Mouse (Mus musculus) neural tube, embryonic 14.5 days (tissue): Measurements from ENCODE around the gene Ranbp9. TPM values are rescaled to one million over a fixed set of nuclear protein-coding genes. Genes with fewer than 3 reads are reported as not detected.

Experiments used
- ATAC-seq: fragments of 200-750 bp; cut with Nextera tagmentation; 2 replicates; pipeline ENCODE4 v1.8.0; 2017; ENCODE audit warnings: low read depth, mild to moderate bottlenecking, moderate TSS enrichment, moderate library complexity
- H3K27ac ChIP-seq: fragments of 300-500 bp; sonication (generic); 2 replicates; pipeline ENCODE4 v1.5.1; 2014; ENCODE audit warnings: low read depth, mild to moderate bottlenecking, control low read depth, low read length, moderate library complexity, mixed read lengths
- H3K27me3 ChIP-seq: fragments of 300-500 bp; sonication (generic); 2 replicates; pipeline ENCODE4 v1.6.1; 2014; ENCODE audit warnings: low read length; ENCODE audit not compliant: control insufficient read depth, insufficient read depth
- H3K36me3 ChIP-seq: fragments of 300-500 bp; sonication (generic); 2 replicates; pipeline ENCODE4 v1.6.1; 2014; ENCODE audit warnings: low read length, mixed read lengths; ENCODE audit not compliant: control insufficient read depth, insufficient read depth
- H3K4me1 ChIP-seq: fragments of 300-500 bp; sonication (generic); 2 replicates; pipeline ENCODE4 v1.6.1; 2014; ENCODE audit warnings: low read length; ENCODE audit not compliant: control insufficient read depth, insufficient read depth
- H3K4me2 ChIP-seq: fragments of 300-500 bp; sonication (generic); 2 replicates; pipeline ENCODE4 v1.6.1; 2014; ENCODE audit warnings: mild to moderate bottlenecking, low read depth, low read length, control low read depth
- H3K4me3 ChIP-seq: fragments of 300-500 bp; sonication (generic); 2 replicates; pipeline ENCODE4 v1.5.1; 2014; ENCODE audit warnings: low read depth, low read length, control low read depth, mixed read lengths
- H3K9ac ChIP-seq: fragments of 300-500 bp; sonication (generic); replicated peaks from 2 replicates; pipeline ENCODE4 v1.6.1; 2014; ENCODE audit warnings: low read depth, mild to moderate bottlenecking, control low read depth, low read length, mixed read lengths
- H3K9me3 ChIP-seq: fragments of 300-500 bp; sonication (generic); 2 replicates; pipeline ENCODE4 v1.6.1; 2016; ENCODE audit warnings: low read length; ENCODE audit not compliant: control insufficient read depth
- WGBS: fragments of 180-500 bp; shearing (Covaris S2); extraction: QIAGEN DNeasy Blood & Tissue Kit; methylation state at CpG from one replicate; pipeline ENCODE4 v1.1.7; 2014; 5-methylcytosine and 5-hydroxymethylcytosine counted together
- polyA plus RNA-seq: library from polyadenylated mRNA; unstranded; fragments of >200 nt; fragmentation: Nextera tagmentation; extraction: Ambion mirVana; gene quantifications from 2 replicates; pipeline ENCODE4 v1.2.1, GENCODE M21; 2014

Gene Ranbp9
- polyA plus RNA-seq, 1 experiment from 2014 or later: 19.2 TPM

- Histone ChIP-seq H3K4me2 (no peak overlapping the region), H3K27ac (no peak overlapping the region), H3K9me3 (no peaks in the 10 kb centered on the region), H3K9ac (no peak overlapping the region), H3K4me1 (peaks cover 4% of the 10 kb centered on the region; the same call in 1 of the 2 replicates), H3K27me3 (no peaks in the 10 kb centered on the region), H3K4me3 (no peak overlapping the region), H3K36me3 (no peaks in the 10 kb centered on the region)
- WGBS: 94% methylated on average over 4 of the region's 4 CpGs
- no peak for ATAC-seq
Observed at GRCm38 (mm10) chr13:43500483-43500850, 19.4 kb upstream of the Ranbp9 start.

- Histone ChIP-seq H3K27ac (no peak overlapping the region), H3K4me2 (no peak overlapping the region), H3K9me3 (no peaks in the 10 kb centered on the region), H3K36me3 (no peaks in the 10 kb centered on the region), H3K4me1 (peaks cover 4% of the 10 kb centered on the region; the same call in 1 of the 2 replicates), H3K9ac (no peak overlapping the region), H3K27me3 (no peaks in the 10 kb centered on the region), H3K4me3 (no peak overlapping the region)
- ATAC-seq: no peak
- WGBS: 70% methylated on average over 7 of the region's 7 CpGs
Observed at GRCm38 (mm10) chr13:43499731-43500482, 18.8 kb upstream of the Ranbp9 start.

GRCm38 (mm10) chr13:43498849-43499248, 17.8 kb upstream of the Ranbp9 start:
- peaks cover 4% of the 10 kb centered on the region; the same call in 1 of the 2 replicates for H3K4me1 ChIP-seq
- no peak overlapping the region for H3K4me2 ChIP-seq
- 64% methylated on average over 14 of the region's 14 CpGs for WGBS
- no peaks in the 10 kb centered on the region for H3K27me3 ChIP-seq
- no peaks in the 10 kb centered on the region for H3K9me3 ChIP-seq
- H3K36me3 ChIP-seq: no peaks in the 10 kb centered on the region
- no peak overlapping the region for H3K27ac ChIP-seq
- ATAC-seq: no peak
- H3K9ac ChIP-seq: no peak overlapping the region
- H3K4me3 ChIP-seq: no peak overlapping the region

GRCm38 (mm10) chr13:43497769-43498168, 16.7 kb upstream of the Ranbp9 start:
- Histone ChIP-seq H3K4me3 (no peak overlapping the region), H3K9ac (no peak overlapping the region), H3K4me2 (no peak overlapping the region), H3K4me1 (no peaks in the 10 kb centered on the region), H3K27ac (no peak overlapping the region), H3K36me3 (no peaks in the 10 kb centered on the region), H3K27me3 (no peaks in the 10 kb centered on the region), H3K9me3 (no peaks in the 10 kb centered on the region)
- WGBS: over 99% methylated on average over 3 of the region's 3 CpGs
- no peak for ATAC-seq

GRCm38 (mm10) chr13:43496660-43497059, 15.6 kb upstream of the Ranbp9 start:
- Histone ChIP-seq H3K27ac (no peak overlapping the region), H3K4me1 (no peaks in the 10 kb centered on the region), H3K4me3 (no peak overlapping the region), H3K36me3 (no peaks in the 10 kb centered on the region), H3K27me3 (no peaks in the 10 kb centered on the region), H3K9ac (no peak overlapping the region), H3K4me2 (no peak overlapping the region), H3K9me3 (no peaks in the 10 kb centered on the region)
- 4% methylated on average over 2 of the region's 2 CpGs for WGBS
- no peak for ATAC-seq

- H3K27me3 ChIP-seq: no peaks in the 10 kb centered on the region
- no peak for ATAC-seq
- no peak overlapping the region for H3K27ac ChIP-seq
- no peak overlapping the region for H3K4me3 ChIP-seq
- H3K36me3 ChIP-seq: no peaks in the 10 kb centered on the region
- H3K4me1 ChIP-seq: no peaks in the 10 kb centered on the region
- H3K9ac ChIP-seq: no peak overlapping the region
- no peaks in the 10 kb centered on the region for H3K9me3 ChIP-seq
- no peak overlapping the region for H3K4me2 ChIP-seq
- WGBS: 94% methylated on average over 7 of the region's 7 CpGs
Observed at GRCm38 (mm10) chr13:43495645-43496044, 14.6 kb upstream of the Ranbp9 start.

GRCm38 (mm10) chr13:43493725-43494124, 12.6 kb upstream of the Ranbp9 start:
- ATAC-seq: no peak
- no peak overlapping the region for H3K9ac ChIP-seq
- no peak overlapping the region for H3K4me3 ChIP-seq
- 91% methylated on average over 7 of the region's 7 CpGs for WGBS
- H3K36me3 ChIP-seq: no peaks in the 10 kb centered on the region
- no peak overlapping the region for H3K27ac ChIP-seq
- no peaks in the 10 kb centered on the region for H3K27me3 ChIP-seq
- no peaks in the 10 kb centered on the region for H3K4me1 ChIP-seq
- no peaks in the 10 kb centered on the region for H3K9me3 ChIP-seq
- H3K4me2 ChIP-seq: no peak overlapping the region

- H3K27ac ChIP-seq: no peak overlapping the region
- ATAC-seq: peak; percentile 24; the same call in 1 of the 2 replicates
- no peaks in the 10 kb centered on the region for H3K36me3 ChIP-seq
- no peaks in the 10 kb centered on the region for H3K4me1 ChIP-seq
- no peaks in the 10 kb centered on the region for H3K27me3 ChIP-seq
- no peak overlapping the region for H3K4me2 ChIP-seq
- WGBS: 65% methylated on average over 11 of the region's 11 CpGs
- H3K4me3 ChIP-seq: no peak overlapping the region
- no peak overlapping the region for H3K9ac ChIP-seq
- H3K9me3 ChIP-seq: no peaks in the 10 kb centered on the region
Observed at GRCm38 (mm10) chr13:43493058-43493481, 12.0 kb upstream of the Ranbp9 start.

GRCm38 (mm10) chr13:43486501-43487213, 5.6 kb upstream of the Ranbp9 start:
- H3K9me3 ChIP-seq: no peaks in the 10 kb centered on the region
- 56% methylated on average over 12 of the region's 12 CpGs for WGBS

More at GRCm38 (mm10) chr13:43486501-43487213, 5.6 kb upstream of the Ranbp9 start:
- Histone ChIP-seq H3K9ac (no peak overlapping the region), H3K4me3 (no peak overlapping the region), H3K27ac (no peak overlapping the region), H3K36me3 (no peaks in the 10 kb centered on the region), H3K4me1 (0 out of 2 replicates have a peak, but pooled peaks cover 3% of the 10 kb centered on the region), H3K27me3 (no peaks in the 10 kb centered on the region), H3K4me2 (no peak overlapping the region)
- ATAC-seq: no peak
